Mouse (Mus musculus) stomach, postnatal 0 days (tissue): ENCODE data around the gene Col8a2.

Experiments used
- CTCF ChIP-seq: IDR thresholded peaks from 2 replicates; pipeline ENCODE4 v1.5.1; 2016; ENCODE audit warnings: antibody characterized with exemption, low read depth, mild to moderate bottlenecking, moderate library complexity
- EP300 ChIP-seq: optimal IDR thresholded peaks from 2 replicates; pipeline ENCODE3; 2016; ENCODE audit warnings: antibody characterized with exemption

GRCm38 (mm10) chr4:126283582-126283981 is 3.0 kb upstream of the Col8a2 start:
- TF ChIP-seq CTCF (no peak), EP300 (no peak)
